Mouse (Mus musculus) heart, postnatal 25 days (tissue): ENCODE measurements around the gene Pyy. TPM values are rescaled to one million over a fixed set of nuclear protein-coding genes. Genes with fewer than 3 reads are reported as not detected.

Experiments used
- total RNA-seq, 2 experiments: library from RNA; stranded (reverse); gene quantifications; 2 replicates each; pipeline ENCODE4 v1.2.3; 2021

Pyy gene
- total RNA-seq, 2 experiments from 2014 or later: not detected

Other genes with a start within 250 kb of the Pyy start
- gene Meox1, start 213.5 kb downstream of the Pyy start, total RNA-seq: 1 to 10 TPM; 7.8 to 9.9 TPM
- gene Sost, start 140.8 kb downstream of the Pyy start, total RNA-seq: 1 to 10 TPM; 1.5 to 1.6 TPM
- gene Cfap97d1, start 123.6 kb downstream of the Pyy start, total RNA-seq: not detected
- 100 to 1,000 TPM; 115 to 122 TPM for gene Dusp3, start 120.8 kb downstream of the Pyy start, total RNA-seq
- gene Mpp3, start 79.4 kb downstream of the Pyy start, total RNA-seq: 1 to 10 TPM; 1.9 to 2.1 TPM
- gene Cd300lg, start 66.3 kb downstream of the Pyy start, total RNA-seq: 10 to 100 TPM; 50.1 to 62.2 TPM
- 1 to 10 TPM; 2.3 to 2.7 TPM for gene Mpp2, start 19.3 kb downstream of the Pyy start, total RNA-seq
- not detected for gene Ppy, start 6.5 kb downstream of the Pyy start, total RNA-seq
- not detected for gene Nags, start 37.7 kb upstream of the Pyy start, total RNA-seq
- gene Tmem101, start 48.6 kb upstream of the Pyy start, total RNA-seq: 10 to 100 TPM; 14.3 to 17.5 TPM
- gene Lsm12, start 77.5 kb upstream of the Pyy start, total RNA-seq: 10 to 100 TPM; 46.6 to 51.5 TPM
- gene G6pc3, start 81.8 kb upstream of the Pyy start, total RNA-seq: 10 to 100 TPM; 40.3 to 41.8 TPM
- 100 to 1,000 TPM; 129 to 136 TPM for gene Hdac5, start 122.3 kb upstream of the Pyy start, total RNA-seq
- under 1 TPM; 0.10 to 0.39 TPM for gene BC030867, start 141.1 kb upstream of the Pyy start, total RNA-seq
- under 1 TPM; 0.61 to 0.68 TPM for gene Asb16, start 160.9 kb upstream of the Pyy start, total RNA-seq
- gene Tmub2, start 177.1 kb upstream of the Pyy start, total RNA-seq: 10 to 100 TPM; 20.7 to 23.3 TPM
- gene Atxn7l3, start 188.8 kb upstream of the Pyy start, total RNA-seq: 10 to 100 TPM; 21.1 to 21.7 TPM
- 10 to 100 TPM; 56.7 to 57.3 TPM for gene Ubtf, start 211.9 kb upstream of the Pyy start, total RNA-seq